Mouse (Mus musculus): ENCODE measurements around the gene Lemd2. TPM values are rescaled to one million over a fixed set of nuclear protein-coding genes. Genes with fewer than 3 reads are reported as not detected.

Lemd2 gene
- polyA plus RNA-seq, 1 experiment from 2014 or later: 4.9 TPM

DNA sequence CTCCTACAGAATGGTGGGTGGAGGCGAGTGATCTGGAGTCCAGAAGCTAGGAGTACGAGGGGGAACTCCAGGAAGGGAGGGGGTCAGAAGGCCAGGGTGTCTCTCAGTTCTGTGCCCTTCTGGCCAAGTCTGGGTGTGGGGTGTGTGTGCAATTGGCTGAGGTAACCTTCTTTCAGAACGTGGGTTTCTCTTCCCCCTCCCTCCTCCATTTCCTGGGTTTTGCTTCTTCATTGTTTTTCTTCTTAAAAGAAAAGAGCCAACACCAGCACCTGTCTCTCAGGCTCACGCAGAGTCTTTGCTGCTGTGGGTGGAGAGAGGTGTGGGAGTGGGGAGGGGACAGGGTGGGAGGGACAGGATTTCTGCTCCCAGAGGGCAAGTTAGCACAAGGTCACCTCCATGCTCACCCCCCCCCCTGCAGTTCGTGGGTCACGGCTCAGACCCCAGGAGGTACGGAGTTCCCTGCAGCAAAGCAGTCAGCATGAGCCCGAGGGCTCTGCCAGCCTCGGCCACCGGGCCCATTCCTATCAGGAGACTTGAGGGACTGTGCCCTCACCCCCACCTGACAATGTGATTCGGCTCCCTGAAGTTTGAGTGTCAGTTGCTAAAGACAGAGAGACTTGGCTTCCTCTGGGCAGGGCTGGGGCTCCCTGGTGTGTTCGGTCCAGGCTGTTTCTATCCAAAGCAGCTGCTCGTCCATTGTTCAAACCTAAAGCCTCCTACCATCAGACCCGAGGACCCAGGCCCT, 25.6 kb upstream of the Lemd2 start:
- Histone ChIP-seq H3K4me1 (ENCODE audit: control insufficient read depth, insufficient read depth, low read length) (no peaks in the 10 kb centered on the region), H3K27me3 (replicated peaks; ENCODE audit: control insufficient read depth, insufficient read depth, low read length) (no peaks in the 10 kb centered on the region), H3K4me3 (ENCODE audit: low read length) (no peak overlapping the region), H3K9me3 (ENCODE audit: control insufficient read depth, low read length) (no peaks in the 10 kb centered on the region), H3K27ac (ENCODE audit: low read length) (no peak overlapping the region), H3K36me3 (ENCODE audit: control insufficient read depth, insufficient read depth, low read length) (no peaks in the 10 kb centered on the region), H3K4me2 (ENCODE audit: low read depth, low read length) (no peak overlapping the region), H3K9ac (ENCODE audit: low read depth, low read length) (no peak overlapping the region)
- 30% methylated on average over 14 of the region's 14 CpGs for WGBS
- no peak for ATAC-seq

- H3K4me2 ChIP-seq (ENCODE audit: low read depth, low read length): no peak overlapping the region
- H3K9ac ChIP-seq (ENCODE audit: low read depth, low read length): no peak overlapping the region
- no peaks in the 10 kb centered on the region for H3K9me3 ChIP-seq (ENCODE audit: control insufficient read depth, low read length)
- H3K27ac ChIP-seq (ENCODE audit: low read length): no peak overlapping the region
- H3K27me3 ChIP-seq (replicated peaks; ENCODE audit: control insufficient read depth, insufficient read depth, low read length): no peaks in the 10 kb centered on the region
- H3K36me3 ChIP-seq (ENCODE audit: control insufficient read depth, insufficient read depth, low read length): no peaks in the 10 kb centered on the region
- no peak overlapping the region for H3K4me3 ChIP-seq (ENCODE audit: low read length)
- H3K4me1 ChIP-seq (ENCODE audit: control insufficient read depth, insufficient read depth, low read length): no peaks in the 10 kb centered on the region
- ATAC-seq: no peak
- WGBS: 20% methylated on average over 11 of the region's 11 CpGs
Measured at GRCm38 (mm10) chr17:27228216-27228915, 24.1 kb upstream of the Lemd2 start.

DNA sequence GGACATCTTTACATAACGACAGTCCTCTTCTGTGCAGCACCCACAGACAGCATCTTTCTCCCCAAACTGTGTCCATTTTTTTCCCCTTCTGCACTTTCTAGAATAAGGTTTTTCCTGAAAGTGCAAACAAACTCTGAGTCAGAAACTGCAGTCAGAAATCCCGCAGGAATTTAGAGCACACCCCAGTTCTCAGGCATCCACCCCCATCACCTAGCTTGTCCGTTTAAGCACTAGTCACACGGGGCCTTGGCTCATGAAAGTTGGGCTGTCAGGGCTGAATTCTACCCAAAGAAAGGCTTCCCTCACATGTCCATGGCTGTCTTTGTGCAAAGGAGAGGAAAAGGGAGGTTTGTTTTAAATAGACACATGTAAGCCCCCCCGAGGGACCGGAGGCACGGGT, 23.0 kb upstream of the Lemd2 start:
- no peaks in the 10 kb centered on the region for H3K4me1 ChIP-seq (ENCODE audit: control insufficient read depth, insufficient read depth, low read length)
- no peak overlapping the region for H3K4me3 ChIP-seq (ENCODE audit: low read length)
- H3K4me2 ChIP-seq (ENCODE audit: low read depth, low read length): no peak overlapping the region
- no peaks in the 10 kb centered on the region for H3K36me3 ChIP-seq (ENCODE audit: control insufficient read depth, insufficient read depth, low read length)
- no peaks in the 10 kb centered on the region for H3K9me3 ChIP-seq (ENCODE audit: control insufficient read depth, low read length)
- WGBS: 64% methylated on average over 7 of the region's 7 CpGs
- no peak for ATAC-seq
- no peak overlapping the region for H3K27ac ChIP-seq (ENCODE audit: low read length)
- H3K27me3 ChIP-seq (replicated peaks; ENCODE audit: control insufficient read depth, insufficient read depth, low read length): no peaks in the 10 kb centered on the region
- H3K9ac ChIP-seq (ENCODE audit: low read depth, low read length): no peak overlapping the region

DNA sequence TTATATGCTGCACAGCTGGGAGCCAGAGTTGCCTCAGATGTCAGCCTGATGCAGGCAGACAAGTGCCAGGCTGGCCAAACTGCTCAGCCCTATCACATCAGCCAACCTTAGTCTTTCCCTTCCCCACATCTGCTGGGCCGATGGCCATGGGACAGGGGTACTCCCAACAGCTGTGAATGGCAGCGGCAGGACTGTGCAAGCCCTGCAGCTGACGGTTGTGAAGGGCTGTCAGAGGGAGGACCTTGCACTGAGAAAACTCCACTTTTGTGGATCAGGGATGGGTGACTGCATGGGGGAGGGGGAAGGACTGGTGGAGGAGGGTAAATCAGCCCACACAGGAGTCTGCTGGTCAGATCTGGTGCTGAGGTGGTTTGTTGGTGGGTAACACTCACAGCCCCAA, 22.4 kb upstream of the Lemd2 start:
- no peak overlapping the region for H3K9ac ChIP-seq (ENCODE audit: low read depth, low read length)
- H3K27ac ChIP-seq (ENCODE audit: low read length): no peak overlapping the region
- no peaks in the 10 kb centered on the region for H3K27me3 ChIP-seq (replicated peaks; ENCODE audit: control insufficient read depth, insufficient read depth, low read length)
- no peak overlapping the region for H3K4me2 ChIP-seq (ENCODE audit: low read depth, low read length)
- WGBS: 42% methylated on average over 3 of the region's 3 CpGs
- no peaks in the 10 kb centered on the region for H3K9me3 ChIP-seq (ENCODE audit: control insufficient read depth, low read length)
- no peaks in the 10 kb centered on the region for H3K4me1 ChIP-seq (ENCODE audit: control insufficient read depth, insufficient read depth, low read length)
- ATAC-seq: no peak
- H3K36me3 ChIP-seq (ENCODE audit: control insufficient read depth, insufficient read depth, low read length): no peaks in the 10 kb centered on the region
- no peak overlapping the region for H3K4me3 ChIP-seq (ENCODE audit: low read length)

- no peak for ATAC-seq
- 68% methylated on average over 10 of the region's 10 CpGs for WGBS
Measured at GRCm38 (mm10) chr17:27225801-27226200, 21.5 kb upstream of the Lemd2 start.

GRCm38 (mm10) chr17:27223821-27224220, 19.6 kb upstream of the Lemd2 start:
- WGBS: 85% methylated on average over 6 of the region's 6 CpGs
- H3K9ac ChIP-seq (ENCODE audit: low read depth, low read length): no peak overlapping the region
- ATAC-seq: no peak
- no peaks in the 10 kb centered on the region for H3K9me3 ChIP-seq (ENCODE audit: control insufficient read depth, low read length)
- H3K36me3 ChIP-seq (ENCODE audit: control insufficient read depth, insufficient read depth, low read length): no peaks in the 10 kb centered on the region
- no peaks in the 10 kb centered on the region for H3K27me3 ChIP-seq (replicated peaks; ENCODE audit: control insufficient read depth, insufficient read depth, low read length)
- H3K4me2 ChIP-seq (ENCODE audit: low read depth, low read length): no peak overlapping the region
- H3K4me1 ChIP-seq (ENCODE audit: control insufficient read depth, insufficient read depth, low read length): no peaks in the 10 kb centered on the region
- no peak overlapping the region for H3K27ac ChIP-seq (ENCODE audit: low read length)
- no peak overlapping the region for H3K4me3 ChIP-seq (ENCODE audit: low read length)

More at GRCm38 (mm10) chr17:27225801-27226200, 21.5 kb upstream of the Lemd2 start:
- H3K27me3 ChIP-seq (replicated peaks; ENCODE audit: control insufficient read depth, insufficient read depth, low read length): no peaks in the 10 kb centered on the region
- no peak overlapping the region for H3K27ac ChIP-seq (ENCODE audit: low read length)
- no peaks in the 10 kb centered on the region for H3K4me1 ChIP-seq (ENCODE audit: control insufficient read depth, insufficient read depth, low read length)
- H3K4me2 ChIP-seq (ENCODE audit: low read depth, low read length): no peak overlapping the region
- H3K9me3 ChIP-seq (ENCODE audit: control insufficient read depth, low read length): no peaks in the 10 kb centered on the region
- no peak overlapping the region for H3K4me3 ChIP-seq (ENCODE audit: low read length)
- H3K9ac ChIP-seq (ENCODE audit: low read depth, low read length): no peak overlapping the region
- H3K36me3 ChIP-seq (ENCODE audit: control insufficient read depth, insufficient read depth, low read length): no peaks in the 10 kb centered on the region

DNA sequence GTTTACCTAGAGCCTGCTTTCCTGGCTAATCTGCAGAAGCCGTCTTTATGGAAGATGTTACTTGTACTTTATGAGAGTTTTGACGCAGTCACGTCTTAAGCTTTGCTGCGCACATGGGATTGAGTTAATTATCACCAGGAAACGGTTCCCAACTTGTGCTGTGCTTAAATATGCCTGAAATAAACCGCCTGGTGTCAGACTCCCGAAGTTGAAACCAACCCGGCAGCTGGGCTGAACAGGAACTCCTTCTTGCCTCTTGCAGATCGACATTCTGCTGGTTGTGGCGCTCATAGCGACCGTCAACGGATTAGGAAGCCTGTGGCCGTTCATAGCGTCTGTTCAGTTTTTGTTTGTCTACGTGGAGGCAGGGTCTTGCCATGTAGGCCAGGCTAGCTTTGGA, 17.3 kb upstream of the Lemd2 start:
- Histone ChIP-seq H3K4me3 (ENCODE audit: low read length) (no peak overlapping the region), H3K4me1 (ENCODE audit: control insufficient read depth, insufficient read depth, low read length) (no peaks in the 10 kb centered on the region), H3K9me3 (ENCODE audit: control insufficient read depth, low read length) (no peaks in the 10 kb centered on the region), H3K27me3 (replicated peaks; ENCODE audit: control insufficient read depth, insufficient read depth, low read length) (no peaks in the 10 kb centered on the region), H3K27ac (ENCODE audit: low read length) (no peak overlapping the region), H3K9ac (ENCODE audit: low read depth, low read length) (no peak overlapping the region), H3K36me3 (ENCODE audit: control insufficient read depth, insufficient read depth, low read length) (no peaks in the 10 kb centered on the region), H3K4me2 (ENCODE audit: low read depth, low read length) (no peak overlapping the region)
- ATAC-seq: no peak
- WGBS: 81% methylated on average over 16 of the region's 16 CpGs

- Histone ChIP-seq H3K27me3 (replicated peaks; ENCODE audit: control insufficient read depth, insufficient read depth, low read length) (no peaks in the 10 kb centered on the region), H3K9ac (ENCODE audit: low read depth, low read length) (no peak overlapping the region), H3K9me3 (ENCODE audit: control insufficient read depth, low read length) (no peaks in the 10 kb centered on the region), H3K36me3 (ENCODE audit: control insufficient read depth, insufficient read depth, low read length) (no peaks in the 10 kb centered on the region), H3K4me3 (ENCODE audit: low read length) (no peak overlapping the region), H3K4me2 (ENCODE audit: low read depth, low read length) (no peak overlapping the region), H3K4me1 (ENCODE audit: control insufficient read depth, insufficient read depth, low read length) (no peaks in the 10 kb centered on the region), H3K27ac (ENCODE audit: low read length) (no peak overlapping the region)
- no peak for ATAC-seq
- 62% methylated on average over 6 of the region's 6 CpGs for WGBS
Measured at GRCm38 (mm10) chr17:27218916-27219315, 14.6 kb upstream of the Lemd2 start.

DNA sequence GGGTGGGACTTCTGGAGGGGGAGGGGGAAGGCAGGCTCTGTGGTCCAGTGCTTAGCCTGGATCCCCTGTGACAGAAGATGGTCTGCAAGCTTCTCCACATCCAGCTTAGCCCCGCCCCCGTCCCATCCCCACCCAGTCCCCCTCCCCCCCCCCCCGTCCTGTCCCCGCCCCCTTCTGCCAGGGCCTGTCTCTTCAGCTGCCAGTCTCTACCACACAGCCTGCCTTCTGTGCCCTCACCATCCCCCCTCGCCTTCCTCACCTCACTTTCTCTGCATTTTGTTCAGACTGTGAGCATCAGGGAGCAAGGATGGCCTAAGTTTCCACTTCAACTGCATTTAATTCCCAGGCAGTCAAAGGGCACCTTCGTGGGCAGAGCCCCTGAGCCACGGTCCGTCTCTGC, 14.1 kb upstream of the Lemd2 start:
- Histone ChIP-seq H3K4me3 (ENCODE audit: low read length) (no peak overlapping the region), H3K9me3 (ENCODE audit: control insufficient read depth, low read length) (no peaks in the 10 kb centered on the region), H3K4me1 (ENCODE audit: control insufficient read depth, insufficient read depth, low read length) (no peaks in the 10 kb centered on the region), H3K4me2 (ENCODE audit: low read depth, low read length) (no peak overlapping the region), H3K36me3 (ENCODE audit: control insufficient read depth, insufficient read depth, low read length) (no peaks in the 10 kb centered on the region), H3K9ac (ENCODE audit: low read depth, low read length) (no peak overlapping the region), H3K27ac (ENCODE audit: low read length) (no peak overlapping the region), H3K27me3 (replicated peaks; ENCODE audit: control insufficient read depth, insufficient read depth, low read length) (no peaks in the 10 kb centered on the region)
- 74% methylated on average over 4 of the region's 8 CpGs for WGBS
- no peak for ATAC-seq
